Mouse (Mus musculus) spleen, adult 2 months (tissue): ENCODE measurements around the gene Larp7. TPM values are rescaled to one million over a fixed set of nuclear protein-coding genes. Genes with fewer than 3 reads are reported as not detected.
A peak's percentile ranks its signal among the peaks of the same experiment; 100 is the strongest.

ENCODE experiments used
- DNase-seq, 2 experiments: peaks; one replicate each; pipeline versions ENCODE4 v3.0.0 to v3.0.0-alpha.2; 2012 to 2021; ENCODE audit warnings: low spot score in 2 of 2, low read depth in 1 of 2
- H3K27ac ChIP-seq: fragments of 200-500 bp; 2 replicates; pipeline ENCODE4 v1.5.1; 2012; ENCODE audit warnings: low read length, inconsistent platforms; ENCODE audit not compliant: insufficient read depth
- H3K27me3 ChIP-seq: fragments of 200-500 bp; 2 replicates; pipeline ENCODE4 v1.6.1; 2012; ENCODE audit warnings: mild to moderate bottlenecking, moderate library complexity, low read length, inconsistent platforms; ENCODE audit not compliant: control insufficient read depth, insufficient read depth
- H3K36me3 ChIP-seq: fragments of 200-500 bp; 2 replicates; pipeline ENCODE4 v1.6.1; 2012; ENCODE audit warnings: mild to moderate bottlenecking, low read length, inconsistent platforms; ENCODE audit not compliant: control insufficient read depth, insufficient read depth
- H3K4me1 ChIP-seq: fragments of 200-500 bp; 2 replicates; pipeline ENCODE4 v1.6.1; 2011; ENCODE audit warnings: inconsistent platforms; ENCODE audit not compliant: control insufficient read depth, insufficient read depth, insufficient read length
- H3K4me3 ChIP-seq: fragments of 200-500 bp; 2 replicates; pipeline ENCODE4 v1.5.1; 2011; ENCODE audit warnings: mild to moderate bottlenecking, inconsistent platforms; ENCODE audit not compliant: insufficient read depth, insufficient read length; ENCODE audit errors: extremely low read depth
- CTCF ChIP-seq: fragments of 200-500 bp; IDR thresholded peaks from 2 replicates; pipeline ENCODE4 v1.5.1; 2011; ENCODE audit warnings: mild to moderate bottlenecking, inconsistent platforms; ENCODE audit not compliant: insufficient read depth, insufficient read length, insufficient replicate concordance; ENCODE audit errors: extremely low read depth
- POLR2A ChIP-seq: fragments of 200-500 bp; IDR thresholded peaks from 2 replicates; pipeline ENCODE4 v1.6.1; 2011; ENCODE audit warnings: low read depth, low read length, inconsistent platforms
- whole genome bisulfite sequencing: fragments of 180-500 bp; shearing (Covaris S2); methylation state at CpG from one replicate; pipeline ENCODE4 v1.1.7; 2018; 5-methylcytosine and 5-hydroxymethylcytosine counted together
- polyA plus RNA-seq: library from polyadenylated mRNA; depleted of rRNA; stranded (reverse); fragments of >200 nt; gene quantifications from 2 replicates; pipeline ENCODE4 v1.2.3, GENCODE M21; 2012; rRNA removed

Gene Larp7
- 0.95 and 1.1 TPM in 2 replicates for polyA plus RNA-seq

DNA sequence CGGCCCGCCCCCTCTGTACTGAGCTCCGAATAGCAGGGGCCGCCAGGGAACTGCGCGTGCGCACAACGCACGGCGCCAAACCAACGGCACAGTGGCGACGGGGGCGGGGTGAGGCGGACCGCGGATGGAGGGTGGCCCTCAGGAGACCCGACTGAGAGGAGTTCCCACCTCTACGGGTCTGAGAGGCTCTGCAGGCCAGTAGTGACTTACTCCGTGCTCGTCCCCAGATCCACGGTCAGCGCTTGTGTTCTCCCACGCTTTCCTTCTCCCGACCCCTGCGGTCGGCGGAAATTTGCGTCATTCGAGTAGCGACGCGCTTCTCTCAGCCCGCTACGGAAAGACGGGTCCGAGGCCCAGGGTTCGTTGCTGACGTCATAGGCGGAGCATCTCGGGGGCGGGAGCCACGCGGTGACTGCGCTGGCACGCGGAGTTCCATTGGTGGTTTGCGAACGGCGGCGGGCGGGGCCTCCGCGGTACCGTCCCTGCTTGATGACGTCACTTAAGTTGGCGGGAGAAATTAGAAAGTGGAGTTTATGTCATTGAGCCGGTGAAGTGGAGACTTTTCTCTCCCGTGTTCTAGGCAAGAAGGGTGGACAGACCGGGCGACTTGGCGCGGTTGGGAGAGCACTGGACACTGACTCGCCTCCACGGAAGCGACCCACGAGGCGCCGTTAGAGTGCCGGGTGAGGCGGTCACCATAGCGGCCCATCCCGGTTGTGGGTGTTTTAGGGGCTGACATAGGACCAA, at the start of gene Larp7, which contains the start of gene Zgrf1:
Larp7 (minus strand) TSS at position 377 of the 747 bp plus-strand sequence.
Zgrf1 (plus strand) TSS at position 517 of the 747 bp plus-strand sequence.
- DNase-seq: peak; percentile 97 to 98
- no peaks in the 10 kb centered on the region for H3K36me3 ChIP-seq
- TF ChIP-seq CTCF (no peak), POLR2A (no peak; the same call in 1 of the 2 replicates)
- H3K4me3 ChIP-seq: peak within 1 kb of the TSS; percentile 77
- H3K27ac ChIP-seq: peak within 1 kb of the TSS; percentile 97
- WGBS: under 1% methylated on average over 73 of the region's 73 CpGs
- no peaks in the 10 kb centered on the region for H3K27me3 ChIP-seq
- peaks cover 2% of the 10 kb centered on the region; the same call in 1 of the 2 replicates for H3K4me1 ChIP-seq

DNA sequence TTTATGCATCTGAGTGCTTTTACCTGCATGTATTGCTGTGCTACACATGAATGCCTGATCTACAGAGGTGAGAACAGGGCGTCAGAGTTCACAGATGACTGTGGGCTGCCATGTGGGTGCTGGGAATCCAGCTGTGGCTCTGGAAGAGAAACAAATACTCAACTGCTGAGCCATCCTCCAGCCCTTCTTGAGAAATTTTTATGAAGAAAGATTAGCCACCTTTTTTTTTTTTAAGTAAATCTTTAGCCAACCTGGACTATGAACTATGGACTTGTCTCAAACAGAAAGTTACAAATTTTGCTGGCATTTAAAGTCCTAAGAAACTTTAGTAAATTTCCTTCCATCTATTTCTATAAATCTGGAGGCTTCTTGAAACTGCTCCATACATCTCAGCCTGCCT, 44.0 kb upstream of the Larp7 start:
- Histone ChIP-seq H3K4me1 (no peaks in the 10 kb centered on the region), H3K27ac (no peak overlapping the region), H3K36me3 (peaks cover 3% of the 10 kb centered on the region), H3K4me3 (no peak overlapping the region), H3K27me3 (no peaks in the 10 kb centered on the region)
- TF ChIP-seq CTCF: no peak
- no peak for TF ChIP-seq POLR2A
- no peak for DNase-seq
- 89% methylated on average over 1 of the region's 1 CpGs for WGBS

DNA sequence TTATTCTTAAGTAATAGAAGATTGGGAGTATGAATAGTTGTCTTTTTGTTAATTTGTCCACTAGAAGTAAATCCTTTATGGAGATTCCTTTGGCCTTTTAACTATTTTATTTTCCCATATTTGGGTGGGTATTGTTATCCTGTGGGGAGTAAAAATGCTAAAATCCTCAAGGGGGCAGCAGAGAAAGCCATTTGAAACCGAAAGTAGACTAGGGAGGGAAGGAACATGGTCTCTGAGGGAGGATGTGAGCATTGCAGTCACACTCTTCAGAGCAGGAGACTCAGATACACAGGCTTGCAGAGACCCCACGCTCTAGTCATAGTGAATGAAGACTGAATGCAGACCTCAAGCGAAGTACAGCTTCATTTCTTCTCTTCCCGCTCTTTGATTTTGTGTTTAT, 19.4 kb upstream of the Larp7 start:
- Histone ChIP-seq H3K4me1 (no peaks in the 10 kb centered on the region), H3K4me3 (no peak overlapping the region), H3K27ac (no peak overlapping the region), H3K27me3 (no peaks in the 10 kb centered on the region), H3K36me3 (0 out of 2 replicates have a peak, but pooled peaks cover 1% of the 10 kb centered on the region)
- DNase-seq: peak; percentile 39 to 60
- TF ChIP-seq CTCF: peak; percentile 8; the same call in 1 of the 2 replicates
- no peak for TF ChIP-seq POLR2A
- 55% methylated on average over 4 of the region's 4 CpGs for WGBS

DNA sequence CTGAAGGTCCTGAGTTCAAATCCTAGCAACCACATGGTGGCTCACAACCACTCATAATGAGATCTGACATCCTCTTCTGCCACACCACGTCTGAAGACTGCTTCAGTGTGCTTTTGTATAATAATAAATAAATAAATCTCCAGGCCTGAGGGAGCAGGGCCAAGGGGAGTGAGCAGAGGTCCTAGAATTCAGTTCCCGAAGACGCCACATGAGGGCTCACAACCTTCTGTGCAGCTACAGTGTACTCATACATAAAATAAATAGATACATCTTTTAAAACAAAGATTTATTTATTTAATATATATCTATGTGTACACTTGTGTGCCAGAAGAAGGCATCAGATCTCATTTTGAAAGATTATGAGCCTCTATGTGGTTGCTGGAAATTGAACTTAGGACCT, 12.0 kb upstream of the Larp7 start:
- no peak for DNase-seq
- Histone ChIP-seq H3K27ac (no peak overlapping the region), H3K4me1 (no peaks in the 10 kb centered on the region), H3K27me3 (no peaks in the 10 kb centered on the region), H3K36me3 (peaks cover 11% of the 10 kb centered on the region; the same call in 1 of the 2 replicates), H3K4me3 (no peak overlapping the region)
- 80% methylated on average over 3 of the region's 3 CpGs for WGBS
- no peak for TF ChIP-seq POLR2A
- no peak for TF ChIP-seq CTCF

DNA sequence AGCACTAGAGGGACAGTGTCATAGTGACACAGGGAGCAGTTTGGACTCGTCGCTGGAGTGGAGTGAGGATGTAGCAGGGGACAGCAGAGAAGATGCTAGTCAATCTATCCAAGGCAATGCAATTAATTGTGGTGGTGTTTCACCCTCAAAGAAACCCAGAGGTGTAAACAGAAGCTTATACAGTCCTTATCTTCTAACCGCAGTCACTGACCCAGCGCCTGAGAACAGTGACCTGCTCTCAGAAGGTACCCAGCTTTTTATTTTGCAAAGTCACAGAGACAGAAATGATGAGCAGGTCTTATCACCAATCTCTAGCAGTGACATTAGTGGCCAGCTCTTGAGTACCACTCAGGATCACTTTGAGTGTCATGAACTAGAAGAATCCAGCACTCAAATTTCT, 9.8 kb upstream of the Larp7 start:
- Histone ChIP-seq H3K36me3 (peaks cover 11% of the 10 kb centered on the region; the same call in 1 of the 2 replicates), H3K4me3 (no peak overlapping the region), H3K27me3 (no peaks in the 10 kb centered on the region), H3K4me1 (no peaks in the 10 kb centered on the region), H3K27ac (no peak overlapping the region)
- DNase-seq: no peak
- TF ChIP-seq CTCF (no peak), POLR2A (no peak)
- 87% methylated on average over 4 of the region's 4 CpGs for whole genome bisulfite sequencing

DNA sequence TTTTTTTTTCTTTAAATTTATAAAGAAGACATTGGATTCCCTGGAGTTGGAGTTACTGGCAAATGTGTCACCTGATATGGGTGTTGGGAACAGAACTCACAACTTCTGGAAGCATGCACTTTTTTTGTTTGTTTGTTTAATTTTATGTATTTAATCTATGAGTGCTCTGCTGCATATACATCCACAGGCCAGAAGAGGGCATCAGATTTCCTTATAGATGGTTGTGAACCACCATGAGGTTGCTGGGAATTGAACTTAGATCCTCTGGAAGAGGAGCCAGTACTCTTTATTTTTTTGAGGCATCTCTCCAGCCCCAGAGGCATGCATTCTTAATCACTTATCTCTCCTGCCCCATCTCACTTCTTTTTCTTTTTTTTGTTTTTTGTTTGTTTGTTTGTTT, 5.1 kb upstream of the Larp7 start:
- Histone ChIP-seq H3K27ac (no peak overlapping the region), H3K4me3 (no peak overlapping the region), H3K36me3 (peaks cover 8% of the 10 kb centered on the region; the same call in 1 of the 2 replicates), H3K27me3 (no peaks in the 10 kb centered on the region), H3K4me1 (no peaks in the 10 kb centered on the region)
- no peak for DNase-seq
- TF ChIP-seq POLR2A (no peak), CTCF (no peak)

DNA sequence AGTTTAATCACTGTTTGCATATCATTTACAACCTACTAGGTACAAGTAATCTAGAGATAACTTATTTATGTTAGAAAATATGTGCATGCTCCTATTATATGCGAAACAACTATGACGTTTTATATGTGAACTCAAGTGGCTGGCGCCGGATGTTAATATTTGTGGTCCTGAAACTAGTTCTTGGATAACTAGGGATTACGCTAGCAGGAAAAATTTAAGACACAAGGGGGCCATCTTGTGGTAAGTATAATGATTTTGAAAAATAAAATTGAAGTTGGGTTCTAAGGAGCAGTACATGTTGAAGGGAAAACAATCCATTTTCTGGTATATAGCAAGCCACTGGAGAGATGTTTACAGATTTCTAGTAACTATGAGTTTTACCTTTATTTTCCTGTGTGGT, 1.6 kb upstream of the Larp7 start:
- 67% methylated on average over 5 of the region's 5 CpGs for WGBS
- DNase-seq: no peak
- TF ChIP-seq POLR2A: no peak
- no peak for TF ChIP-seq CTCF
- Histone ChIP-seq H3K4me3 (no peak overlapping the region), H3K27me3 (no peaks in the 10 kb centered on the region), H3K4me1 (peaks cover 2% of the 10 kb centered on the region; the same call in 1 of the 2 replicates), H3K36me3 (no peaks in the 10 kb centered on the region), H3K27ac (no peak overlapping the region)
